Mouse (Mus musculus) lung, postnatal 10 days (tissue): Measurements from ENCODE around the gene Ctbs.

Experiments used
- DNase-seq: peaks from one replicate; pipeline ENCODE4 v3.0.0; 2021

The Ctbs gene

DNA sequence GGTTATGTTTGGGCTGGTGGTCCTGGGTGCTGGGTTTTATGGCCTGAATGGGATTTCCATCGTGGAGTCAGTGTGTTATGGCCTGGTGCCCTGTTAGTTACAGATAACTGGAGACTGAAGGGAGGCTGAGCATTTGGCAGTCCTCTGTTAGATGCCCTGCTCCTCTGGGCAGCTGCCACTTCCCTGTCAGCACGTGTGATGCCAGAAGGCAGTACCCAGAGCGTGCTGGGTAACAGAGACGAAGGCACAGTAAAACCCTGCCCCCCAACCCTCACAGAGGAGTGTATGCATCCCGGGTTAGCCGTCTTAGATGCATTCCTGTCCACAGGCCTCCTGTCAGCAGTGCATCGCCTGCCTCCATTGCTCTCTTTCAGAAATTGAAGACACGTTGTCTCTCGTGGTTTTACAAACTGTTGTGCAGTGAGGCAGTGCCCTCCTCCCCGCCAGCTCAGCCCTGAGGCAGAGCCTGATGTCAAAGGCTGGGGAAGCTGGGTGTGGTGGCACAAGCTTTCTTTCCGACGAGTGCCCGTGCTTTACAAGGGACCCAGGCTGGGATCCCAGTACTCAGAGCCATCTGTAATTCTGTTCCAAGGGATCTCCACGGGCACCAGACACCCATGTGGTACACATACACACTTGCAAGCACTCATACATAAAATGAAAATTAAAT lies 15.8 kb upstream of the Ctbs start:
- DNase-seq = no peak

DNA sequence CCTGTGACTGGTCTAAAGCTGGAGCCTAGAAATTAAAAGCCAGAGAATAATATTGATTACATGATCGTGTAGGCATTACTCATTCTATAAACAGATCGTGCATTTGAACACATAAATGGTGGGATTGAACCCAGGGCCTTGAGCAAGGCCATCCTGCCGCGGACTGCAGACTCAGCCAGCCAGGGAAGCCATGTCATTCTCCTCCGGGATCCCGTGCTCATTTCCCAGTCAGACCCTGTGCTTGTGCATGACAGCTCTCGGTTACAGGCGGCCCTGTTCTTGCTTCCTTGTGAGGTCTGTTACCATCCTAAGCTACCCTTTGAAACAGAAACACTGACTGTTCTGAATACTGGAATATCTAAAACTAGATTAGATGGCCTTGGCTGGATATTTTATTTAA lies 14.9 kb upstream of the Ctbs start:
- DNase-seq = no peak

DNA sequence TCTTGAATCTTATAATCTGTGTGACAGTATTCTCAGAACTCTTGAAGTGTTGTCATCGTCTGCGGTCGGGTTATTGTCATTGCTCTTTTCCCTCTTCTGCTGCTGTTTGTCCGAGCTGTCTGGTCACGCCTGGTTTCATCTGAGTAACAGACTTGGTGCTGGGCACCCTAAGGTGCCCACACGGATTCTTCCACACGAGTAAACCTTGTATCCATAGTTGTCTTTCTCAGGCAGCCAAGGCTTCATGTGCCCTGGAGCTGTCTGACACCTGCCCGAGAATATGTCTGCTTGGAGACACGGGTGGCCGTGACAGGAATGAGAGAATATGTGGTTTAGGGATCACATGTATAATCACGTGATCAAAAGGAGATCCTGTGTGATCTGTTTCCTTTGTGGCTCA lies 14.1 kb upstream of the Ctbs start:
- DNase-seq = no peak

DNA sequence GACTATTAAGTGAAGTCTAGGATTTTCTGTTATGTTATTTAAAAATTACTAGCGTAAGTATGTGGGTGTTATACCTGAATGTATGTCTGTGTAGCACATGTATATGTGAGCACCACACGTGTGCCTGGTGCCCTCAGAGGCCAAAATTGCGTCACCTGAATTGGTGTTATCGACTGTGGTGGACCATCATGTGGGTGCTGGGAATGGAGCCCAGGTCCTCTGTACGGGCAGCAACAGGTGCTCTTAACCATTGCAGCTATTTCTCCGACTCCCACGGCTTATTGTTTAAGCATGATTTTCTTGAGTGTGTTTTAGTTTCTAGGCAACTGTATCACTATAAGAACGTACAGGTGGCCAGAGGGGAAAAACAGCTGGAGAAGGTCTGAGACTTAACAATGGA lies 13.5 kb upstream of the Ctbs start:
- DNase-seq = no peak

DNA sequence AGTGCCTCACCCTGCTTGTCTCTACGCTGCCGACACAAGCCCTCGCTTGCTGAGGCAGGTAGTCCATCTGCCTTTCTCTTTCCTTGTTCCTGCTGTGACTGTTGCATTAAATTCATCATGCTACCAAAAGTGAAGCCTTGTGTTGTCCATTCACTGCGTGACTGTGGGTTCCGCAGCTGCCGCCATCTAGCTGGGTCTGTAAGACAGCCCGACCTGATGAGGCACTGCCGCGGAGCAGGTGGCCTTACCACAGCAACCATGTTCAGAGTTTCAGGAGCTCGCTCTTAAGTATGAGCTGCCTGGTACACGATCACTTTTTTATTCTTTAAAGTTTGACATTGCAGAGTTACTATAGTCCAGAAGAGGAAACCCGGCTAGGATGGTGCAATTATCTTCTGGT lies 9.6 kb upstream of the Ctbs start:
- no peak for DNase-seq

DNA sequence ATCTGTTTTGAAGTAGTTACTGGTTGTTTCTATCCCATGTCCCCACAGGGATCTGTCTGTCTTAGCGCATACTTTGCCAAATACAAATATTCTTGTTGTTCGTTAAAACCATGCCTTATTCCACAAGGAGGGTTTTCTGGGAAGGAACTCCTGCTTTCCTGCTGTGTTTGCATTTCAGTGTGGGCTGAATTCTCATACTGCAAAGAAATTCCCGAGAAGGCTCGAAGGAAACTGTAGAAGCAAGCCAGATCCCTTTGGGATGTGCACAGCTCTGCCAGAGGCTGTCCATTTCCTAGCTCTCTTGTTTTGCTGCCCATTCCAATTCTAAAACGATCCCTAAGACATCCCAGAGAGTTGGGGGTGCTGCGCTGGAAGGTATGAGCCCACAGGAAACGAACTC lies 9.2 kb upstream of the Ctbs start:
- DNase-seq = no peak

DNA sequence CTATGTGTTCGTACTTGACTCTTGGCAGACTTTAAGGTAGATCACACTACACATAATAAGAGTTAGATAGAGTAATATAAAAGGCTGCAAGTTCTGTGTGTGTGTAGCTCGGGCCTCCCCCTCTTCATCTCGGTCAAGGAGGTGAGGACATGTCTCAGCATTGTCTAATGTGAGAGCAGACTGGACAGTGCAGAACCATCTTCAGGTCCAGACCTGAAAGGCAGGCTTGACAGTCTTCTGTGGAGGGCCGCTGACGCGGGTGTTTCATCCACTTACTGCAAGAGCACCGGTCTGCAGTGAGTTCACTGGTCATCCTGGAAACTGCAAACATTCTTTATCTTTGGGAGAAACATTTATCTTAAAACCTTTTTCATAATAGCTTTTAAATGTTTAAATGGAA lies 7.1 kb upstream of the Ctbs start:
- no peak for DNase-seq

DNA sequence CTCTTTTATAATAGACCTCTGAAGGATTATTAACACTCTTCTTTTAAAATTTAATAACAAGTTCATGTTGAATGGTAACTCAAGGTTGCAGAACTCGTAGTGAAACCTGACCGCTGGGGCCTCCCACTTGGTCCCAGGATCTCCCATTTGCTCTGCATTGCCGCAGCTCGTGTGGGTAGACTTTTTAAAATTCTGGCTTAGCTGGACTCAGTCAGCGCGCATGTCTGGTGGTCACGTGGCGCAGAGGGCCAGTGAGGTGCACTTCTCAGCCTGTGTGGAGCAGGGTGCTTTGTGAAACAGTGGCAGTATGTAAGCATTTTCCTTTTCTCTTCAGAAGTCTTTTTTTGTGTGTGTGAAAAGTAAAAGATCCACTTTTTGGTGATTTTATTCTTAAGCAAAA lies 6.7 kb upstream of the Ctbs start:
- DNase-seq = no peak

DNA sequence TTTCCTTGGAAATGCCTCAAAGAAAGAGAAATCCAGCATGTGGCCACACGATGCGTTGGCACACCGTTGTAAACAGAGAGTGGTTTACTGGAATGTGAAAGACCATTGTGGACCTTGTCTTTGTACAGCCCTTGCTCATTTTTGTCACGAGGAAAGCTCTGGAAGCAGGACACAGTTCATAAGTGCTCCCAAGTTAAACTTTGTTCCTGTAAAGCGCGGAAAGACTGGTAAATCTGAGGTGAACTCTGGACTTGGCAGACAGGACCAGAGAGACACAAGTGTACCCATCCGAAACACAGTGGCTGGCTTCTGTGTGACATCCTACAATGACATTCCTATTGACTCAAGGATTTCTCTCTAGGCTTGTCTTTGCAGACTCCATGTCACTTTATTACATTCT lies 6.2 kb upstream of the Ctbs start:
- DNase-seq = no peak

DNA sequence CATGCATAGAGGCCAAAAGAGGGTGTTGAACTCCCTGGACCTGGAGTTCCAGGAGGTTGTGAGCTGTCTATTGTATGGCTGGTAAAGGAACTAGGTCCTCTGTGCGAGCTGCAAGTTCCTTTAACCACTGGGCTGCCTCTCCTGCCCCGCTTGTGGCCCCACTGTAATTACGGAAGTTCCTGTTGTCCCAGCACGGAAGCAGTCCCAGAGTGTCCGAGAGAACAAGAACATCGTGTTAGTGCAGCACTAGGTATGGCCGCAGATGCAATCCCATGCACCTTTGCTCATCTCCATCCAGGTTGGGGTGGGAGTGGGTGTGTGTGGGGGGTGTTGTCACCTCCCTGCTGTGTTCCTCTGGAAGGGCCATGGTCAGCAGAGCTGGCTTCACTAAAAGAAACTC lies 4.7 kb upstream of the Ctbs start:
- no peak for DNase-seq

DNA sequence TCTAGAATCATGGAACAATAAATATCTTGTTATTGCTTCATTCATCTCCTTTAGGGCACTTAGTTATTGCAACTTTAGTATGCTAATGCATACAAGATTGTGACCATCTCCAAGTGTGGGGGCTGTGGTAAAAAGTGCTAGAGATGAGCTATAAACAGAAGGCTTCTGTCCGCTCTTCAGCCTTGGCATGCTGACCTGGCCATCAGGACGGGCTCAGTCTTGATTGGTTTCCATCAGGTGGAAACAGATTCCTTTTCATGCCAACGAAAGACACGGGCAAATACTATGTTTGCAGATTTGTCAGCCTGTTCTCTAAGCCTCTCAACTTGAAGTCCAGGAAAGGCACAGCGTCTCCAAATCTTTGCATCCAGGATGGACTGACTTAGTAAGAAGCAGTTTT lies 2.4 kb upstream of the Ctbs start:
- no peak for DNase-seq

DNA sequence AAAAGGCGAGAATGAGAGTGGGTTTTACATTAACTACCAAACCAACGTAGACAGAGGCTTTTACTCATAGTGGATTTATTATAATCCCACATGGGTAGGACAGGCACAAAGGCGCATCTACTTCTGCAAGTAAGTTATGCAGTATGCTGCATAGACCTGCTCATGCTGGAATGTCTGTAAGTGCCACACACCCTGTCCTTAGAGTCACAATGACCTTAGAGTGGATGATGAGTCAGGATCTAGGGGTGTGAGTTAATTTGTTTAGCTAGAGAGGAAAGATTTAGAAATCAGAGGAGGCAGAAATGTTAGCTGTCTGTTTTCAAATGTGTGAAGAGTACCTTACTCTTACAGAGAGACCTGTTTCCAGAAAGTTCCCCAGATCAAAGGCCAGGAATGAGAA lies 2.0 kb upstream of the Ctbs start:
- DNase-seq = no peak

DNA sequence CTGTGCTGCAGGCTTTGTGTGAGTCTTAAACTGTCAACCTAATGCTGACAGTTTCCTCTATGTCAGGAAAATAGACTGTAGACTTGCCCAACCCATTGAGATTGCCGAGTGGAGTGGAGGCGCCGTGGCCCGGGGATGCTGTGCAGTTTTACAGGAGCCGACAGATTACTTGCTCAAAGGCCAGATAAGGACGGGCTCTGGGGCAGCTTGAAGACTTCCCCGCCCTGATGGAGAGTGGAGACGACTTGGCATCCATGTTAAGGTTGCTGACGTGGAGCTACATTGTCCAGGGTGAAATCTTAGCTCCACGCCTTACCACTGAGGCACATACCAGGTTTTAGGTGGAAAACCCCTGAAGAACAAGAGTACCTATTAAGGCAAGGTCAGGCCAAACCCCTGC lies 1.2 kb upstream of the Ctbs start:
- no peak for DNase-seq

DNA sequence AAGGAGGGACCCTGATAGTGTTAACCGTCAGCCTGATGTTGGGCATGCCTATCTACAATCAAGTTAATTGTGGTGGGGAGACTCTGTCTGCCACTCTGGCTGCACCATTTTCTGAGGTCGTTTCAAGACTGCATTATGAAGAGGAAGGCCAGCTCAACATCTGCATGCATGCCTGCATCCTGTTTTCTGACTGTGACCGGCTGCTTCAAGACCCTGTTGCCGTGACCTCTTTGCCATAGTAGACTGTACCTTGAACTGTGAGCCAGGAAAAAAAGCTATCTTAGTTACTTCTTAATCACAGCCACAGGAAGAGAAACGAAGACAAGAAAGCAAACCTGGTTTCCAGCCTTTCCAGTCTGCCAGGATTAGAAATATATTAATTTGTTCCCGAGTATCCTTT lies 626 bp upstream of the Ctbs start:
- DNase-seq = no peak

DNA sequence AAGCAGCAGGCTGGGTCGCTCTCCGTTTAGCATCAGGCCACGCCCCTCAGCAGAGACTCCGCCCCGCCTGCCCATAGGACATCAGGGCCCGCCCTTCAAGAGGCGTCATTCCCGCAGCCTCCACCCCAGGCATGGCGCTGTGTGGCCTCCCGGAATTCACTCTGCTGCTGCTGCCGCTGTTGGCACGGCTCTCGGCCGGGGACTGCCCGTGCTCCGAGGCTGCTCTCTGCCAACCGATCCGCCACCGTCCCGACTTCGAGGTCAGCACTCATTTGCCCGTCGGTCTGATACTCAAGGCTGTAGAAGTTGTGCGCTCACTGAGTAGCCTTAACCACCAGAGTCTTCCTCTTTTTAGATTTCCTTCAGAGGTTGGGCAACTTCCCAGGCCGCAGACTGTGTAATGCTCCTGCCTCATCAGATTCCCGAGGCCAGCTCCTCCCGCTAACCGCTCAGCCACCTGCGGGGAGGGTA lies 811 bp downstream of the Ctbs start:
- DNase-seq = peak; percentile 97

DNA sequence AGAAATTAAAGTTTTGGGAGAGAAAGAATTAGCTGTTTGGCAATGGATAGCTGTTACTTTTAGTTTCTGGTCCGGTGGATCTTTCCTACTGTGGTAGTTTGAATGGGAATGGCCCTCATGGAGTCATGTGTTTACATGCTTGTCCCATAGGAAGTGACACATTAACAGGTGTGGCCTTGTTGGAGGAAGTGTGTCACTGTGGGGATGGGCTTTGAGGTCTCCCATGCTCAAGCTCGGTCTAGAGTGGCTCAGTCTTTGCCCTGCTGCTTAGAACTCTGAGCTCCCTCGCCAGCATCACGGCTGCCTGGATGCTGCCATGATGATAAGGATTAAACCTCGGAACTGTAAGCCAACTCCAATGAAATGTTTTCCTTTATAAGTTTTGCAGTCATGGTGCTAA lies 1.8 kb downstream of the Ctbs start:
- DNase-seq = no peak

DNA sequence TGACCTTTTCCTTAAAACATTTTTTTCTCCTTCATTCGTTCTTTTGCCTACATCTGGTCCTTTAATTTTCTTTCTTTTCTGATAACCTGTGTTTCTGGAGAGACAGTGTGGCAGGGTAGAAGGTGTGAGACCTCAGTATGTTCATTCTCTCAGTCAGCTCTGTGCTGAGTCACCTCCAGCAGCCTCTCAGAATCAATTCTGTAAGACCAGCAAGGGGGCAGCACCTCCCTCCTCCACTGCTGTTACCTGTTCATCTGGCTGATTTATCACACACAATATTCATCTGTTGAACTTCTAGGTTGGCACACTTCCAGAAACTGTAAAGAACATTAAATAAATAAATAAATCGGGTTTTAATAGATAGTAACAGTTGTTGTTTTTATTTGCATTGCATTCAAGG lies 13.3 kb downstream of the Ctbs start:
- DNase-seq = no peak

DNA sequence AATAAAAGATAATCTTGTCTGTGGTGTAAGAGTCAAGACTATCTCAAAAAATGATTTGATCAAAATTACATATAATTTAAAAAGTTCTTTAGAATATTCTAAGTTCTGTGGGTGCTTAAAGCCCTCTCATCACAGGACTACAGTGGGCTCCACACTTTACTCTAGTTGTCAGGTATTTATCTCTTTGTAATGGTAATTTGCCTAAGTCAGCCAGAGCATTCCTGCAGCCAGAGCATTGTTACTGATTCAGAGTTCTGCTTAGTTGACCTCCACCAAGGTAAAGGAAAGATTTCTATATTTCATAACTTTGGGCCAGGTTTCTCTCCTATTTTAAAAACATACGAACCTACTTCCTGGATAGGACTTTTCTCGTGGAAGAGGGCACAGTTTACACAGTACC lies 19.6 kb downstream of the Ctbs start:
- DNase-seq = no peak

DNA sequence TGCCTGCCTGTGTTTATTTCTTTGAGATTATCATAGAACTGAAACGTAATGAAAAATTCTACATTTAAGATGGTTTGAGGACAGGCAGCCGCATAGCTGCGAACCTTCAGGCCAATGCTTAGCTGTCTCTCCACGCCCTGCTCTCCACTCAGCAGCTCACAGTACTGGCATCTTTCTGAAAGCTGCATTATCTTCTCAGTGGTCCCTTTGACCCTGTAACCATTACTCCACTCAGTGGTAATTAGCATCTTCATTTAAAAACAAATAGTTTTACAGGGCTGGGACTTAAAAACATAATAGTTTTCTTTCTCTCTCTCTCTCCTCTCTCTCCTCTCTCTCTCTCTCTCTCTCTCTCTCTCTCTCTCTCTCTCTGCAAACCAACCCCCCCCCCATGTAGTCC lies 23.1 kb downstream of the Ctbs start:
- DNase-seq = no peak

DNA sequence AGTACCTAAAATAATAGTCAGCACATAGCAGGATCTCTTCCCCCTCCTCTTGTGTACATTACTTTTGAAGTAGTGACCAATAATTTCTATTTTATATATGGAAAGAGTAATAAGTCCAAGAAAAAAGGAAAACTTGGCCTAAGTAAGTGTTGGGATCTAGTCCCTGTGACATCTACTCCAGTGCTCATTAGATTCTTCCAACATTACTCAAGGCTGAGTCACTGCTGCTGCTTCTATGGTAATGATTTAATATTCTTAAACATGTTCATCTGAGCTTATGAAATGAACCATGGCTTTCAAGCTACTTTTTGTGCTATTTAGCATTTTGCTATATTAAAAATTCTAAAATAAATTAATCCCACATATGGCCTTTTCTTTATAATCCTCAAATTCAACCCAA lies 24.1 kb downstream of the Ctbs start:
- no peak for DNase-seq

DNA sequence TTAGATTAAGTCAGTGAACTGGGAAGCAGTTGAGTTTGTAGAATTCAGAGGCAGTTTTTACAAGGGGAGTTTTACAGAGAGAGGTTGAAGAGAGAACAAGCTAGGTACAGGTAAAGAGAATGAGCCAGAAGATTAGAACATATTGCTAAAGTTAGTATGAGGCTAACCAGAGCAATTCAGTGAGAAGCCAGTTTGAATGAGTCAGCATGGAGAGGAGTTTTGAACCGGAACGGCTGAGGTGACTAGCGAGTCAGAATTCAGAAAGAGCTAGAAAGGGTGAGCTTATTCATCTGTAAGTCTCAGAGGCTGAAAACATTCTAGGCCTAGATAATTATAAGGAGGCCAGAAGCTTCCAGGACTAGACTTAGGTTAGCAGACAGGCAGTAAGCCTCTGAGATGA lies 24.8 kb downstream of the Ctbs start:
- no peak for DNase-seq

DNA sequence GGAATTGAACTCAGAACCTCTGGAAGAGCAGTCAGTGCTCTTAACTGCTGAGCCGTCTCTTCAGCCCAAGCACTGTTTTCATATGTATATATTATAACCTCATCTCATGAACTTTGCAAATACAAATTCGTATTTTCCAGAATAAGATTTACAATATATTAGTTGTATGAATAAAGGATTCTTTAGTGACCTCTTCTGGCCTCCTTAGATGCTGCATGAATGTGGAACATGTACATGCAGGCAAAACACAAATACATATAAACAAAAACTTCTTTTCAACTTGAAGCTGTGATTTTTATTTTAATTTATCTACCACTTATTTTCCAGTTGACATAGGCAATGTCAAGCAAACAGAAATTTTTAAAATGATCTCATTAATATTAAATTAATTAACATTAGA lies 32.4 kb downstream of the Ctbs start:
- DNase-seq = no peak

DNA sequence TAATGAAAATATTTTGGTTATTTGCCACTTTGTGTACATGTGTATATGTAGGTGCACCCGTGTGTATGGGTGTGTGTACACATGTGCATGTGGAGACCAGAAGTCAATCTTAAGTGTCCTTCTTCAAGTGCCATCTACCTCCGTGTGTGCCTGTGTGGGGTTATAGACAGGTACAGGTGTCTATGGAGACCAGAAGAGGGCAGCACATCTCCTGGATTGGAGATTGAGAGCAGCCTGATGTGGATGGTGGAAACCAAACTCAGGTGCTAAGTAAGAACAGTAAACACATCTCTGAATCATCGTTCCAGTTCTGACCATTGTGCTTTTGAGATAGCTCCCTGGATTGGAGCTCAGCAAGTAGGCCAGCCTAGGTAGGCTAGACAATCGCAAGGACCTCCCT lies 36.9 kb downstream of the Ctbs start:
- DNase-seq = no peak

DNA sequence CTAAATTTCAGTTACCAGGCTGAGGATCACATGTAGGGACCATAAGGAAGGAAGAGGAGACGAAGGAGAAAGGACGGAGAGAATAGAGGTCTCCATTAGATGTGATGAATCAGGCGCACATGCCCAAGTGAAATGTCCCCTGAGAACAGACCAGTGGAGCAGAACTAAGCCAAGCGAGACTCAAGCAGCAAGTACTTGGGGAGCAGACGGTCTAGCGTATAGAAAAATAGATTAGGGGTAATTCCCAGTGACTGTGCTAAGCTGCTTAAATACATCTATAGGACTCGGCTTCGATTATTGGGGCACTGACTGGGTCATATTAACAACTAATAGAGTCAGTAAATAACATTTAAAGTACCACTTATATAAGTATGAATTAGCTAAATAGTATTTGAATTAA lies 45.3 kb downstream of the Ctbs start:
- DNase-seq = no peak

DNA sequence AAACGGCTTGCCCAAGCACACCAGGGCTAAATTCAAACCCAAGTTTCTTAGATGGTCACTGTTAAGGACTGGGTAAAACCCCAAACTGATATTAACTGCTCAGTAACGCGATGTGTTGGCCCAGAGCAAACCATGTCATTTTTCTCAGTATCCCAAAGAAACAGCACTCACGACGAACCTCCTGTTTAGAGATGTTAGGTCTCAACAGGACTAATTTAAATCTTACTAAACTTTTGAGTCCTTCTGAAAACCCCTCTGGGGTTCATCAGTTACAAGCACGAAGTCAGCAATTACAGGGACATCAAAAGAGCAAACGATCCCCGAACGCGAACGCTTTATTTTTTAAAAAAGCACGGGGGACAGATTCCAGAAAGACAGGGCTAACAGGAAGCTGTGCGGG lies 49.4 kb downstream of the Ctbs start:
- DNase-seq = no peak
